ENCODE assay signal across 1 mouse cellular context in the genomic region with DNA sequence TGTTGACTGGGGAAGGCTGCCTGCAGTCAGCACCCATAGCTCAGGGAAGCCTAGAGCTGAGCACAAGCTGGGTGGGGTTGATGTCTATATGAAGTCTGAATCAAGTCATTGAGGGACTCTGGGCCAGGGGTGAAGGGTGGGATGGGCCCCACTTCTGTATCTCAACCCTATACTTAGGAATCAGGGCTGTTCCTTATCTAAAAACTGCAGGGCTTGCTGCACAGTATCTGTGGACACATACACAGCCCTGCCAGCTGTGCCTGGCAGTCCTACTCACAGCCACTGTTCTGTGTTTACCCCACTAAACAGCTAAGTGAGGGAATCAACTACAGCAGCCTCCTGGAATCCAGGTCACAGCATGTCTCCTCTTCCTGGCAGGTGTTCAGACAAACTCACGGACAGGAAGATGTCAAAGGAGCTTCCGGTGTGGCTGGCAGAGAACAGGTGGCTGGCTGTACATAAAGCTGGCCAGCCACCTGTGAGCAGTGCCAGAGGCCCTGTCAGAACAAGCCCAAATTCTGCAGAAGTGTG.
TF ChIP-seq lines count a peak whose summit lies in the region.

No protein-coding gene starts in this region.

TF ChIP-seq in MEL, 35 proteins besides CTCF, POLR2A, EP300 and RAD21 (continued from another document):
- TF ChIP-seq UBTF (IDR thresholded peaks at IDR 0.05; ENCODE audit: borderline replicate concordance, insufficient read depth, low read depth, low read length): no peak
